Mouse (Mus musculus): ENCODE results near the gene Cutal. TPM values are rescaled to one million over a fixed set of nuclear protein-coding genes. Genes with fewer than 3 reads are reported as not detected.
A peak's percentile ranks its signal among the peaks of the same experiment; 100 is the strongest.
"Not testable (repeated sequence)": the region's sequence is repeated elsewhere in the genome, so short reads cannot be mapped to it uniquely, and the experiment has no call there.

Gene Cutal
- total RNA-seq (2021) = 1 to 10 TPM in 1 of 2 experiments, under 1 TPM in 1; 0.48 to 1.2 TPM
- long read RNA-seq = 0 reads

DNA sequence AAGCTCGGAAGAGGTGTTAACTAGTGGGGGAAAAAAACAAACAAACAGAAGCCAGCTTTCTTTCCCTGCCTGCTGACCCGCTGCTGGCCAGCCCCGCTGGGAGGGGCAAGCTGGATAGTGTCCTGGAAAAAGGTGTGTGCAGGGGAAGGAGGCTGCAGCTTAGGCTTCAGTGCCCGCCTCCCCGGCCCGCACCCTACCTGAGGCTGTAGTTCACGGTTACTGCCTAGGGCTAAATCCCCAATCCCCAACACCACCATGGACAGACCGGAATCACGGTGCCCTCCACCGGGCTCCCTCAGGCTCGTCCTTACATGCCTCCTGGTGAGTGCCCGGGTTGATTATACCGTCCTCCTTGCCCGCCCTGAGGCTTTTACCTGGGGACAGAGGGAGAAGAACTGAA, at the start of gene Cutal:
Cutal (plus strand) TSS at position 126 of the 400 bp plus-strand sequence.
- DNase-seq (ENCODE audit: low spot score in 2 of 2) = no peak

GRCm38 (mm10) chr2:34825827-34826459, 48.3 kb upstream of the Cutal start, which contains the start of gene Fbxw2:
Gene Fbxw2 (minus strand): TSS chr2:34826311.
- peak; percentile 89 to 96 for DNase-seq (ENCODE audit: low spot score in 2 of 2)

GRCm38 (mm10) chr2:34826460-34827231, 47.5 kb upstream of the Cutal start:
- DNase-seq (ENCODE audit: low spot score in 2 of 2) = no peak

DNA sequence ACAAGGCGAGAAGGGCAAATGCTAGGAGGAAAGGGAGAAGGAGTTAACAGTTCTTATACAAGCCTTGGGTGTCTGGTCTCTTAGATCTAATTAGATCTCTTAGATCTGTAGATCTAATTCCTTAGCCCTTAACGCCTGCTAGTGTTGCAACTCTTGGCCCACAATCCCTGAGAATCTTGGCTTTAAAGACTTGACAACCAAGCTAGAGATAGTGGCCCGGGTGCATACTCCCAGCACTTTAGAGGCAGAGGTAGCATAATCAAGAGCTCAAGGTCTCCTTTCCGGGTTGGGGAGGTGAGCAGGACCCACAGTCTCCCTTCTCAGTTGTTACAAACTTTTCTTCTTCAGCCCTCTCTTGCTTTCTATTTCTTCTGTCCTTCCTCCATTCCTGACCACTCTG, 46.6 kb upstream of the Cutal start:
- no peak for DNase-seq (ENCODE audit: low spot score in 2 of 2)

GRCm38 (mm10) chr2:34828026-34828425, 46.2 kb upstream of the Cutal start:
- no peak for DNase-seq (ENCODE audit: low spot score in 2 of 2)

GRCm38 (mm10) chr2:34830066-34830465, 44.1 kb upstream of the Cutal start:
- not testable (repeated sequence) for DNase-seq (ENCODE audit: low spot score in 2 of 2)

- not testable (repeated sequence) for DNase-seq (ENCODE audit: low spot score in 2 of 2)
These were observed 41.3 kb upstream of the Cutal start, which contains the start of gene Gm34653 for GRCm38 (mm10) chr2:34832766-34833457. Gene Gm34653 (plus strand): TSS chr2:34833007.

GRCm38 (mm10) chr2:34833624-34834023, 40.6 kb upstream of the Cutal start:
- no peak for DNase-seq (ENCODE audit: low spot score in 2 of 2)

DNA sequence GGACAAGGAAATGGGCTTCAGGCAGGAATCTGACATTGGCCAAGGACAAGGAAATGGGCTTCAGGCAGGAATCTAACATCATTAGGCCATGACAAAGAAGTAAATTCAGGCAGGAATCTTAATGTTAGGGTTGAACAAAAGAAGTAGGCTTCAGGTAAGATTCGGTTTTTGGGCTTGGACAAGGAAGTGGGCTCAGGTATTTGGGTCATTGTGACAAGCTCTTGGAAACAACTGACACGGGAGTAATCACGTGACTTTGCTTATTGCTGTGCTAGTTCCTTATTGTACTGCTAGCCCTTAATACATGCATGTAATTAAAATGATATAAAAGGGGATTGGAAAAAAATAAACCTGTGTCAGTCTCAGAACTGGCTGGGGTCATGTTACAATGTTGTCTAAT, 38.5 kb upstream of the Cutal start:
- DNase-seq (ENCODE audit: low spot score in 2 of 2) = no peak

DNA sequence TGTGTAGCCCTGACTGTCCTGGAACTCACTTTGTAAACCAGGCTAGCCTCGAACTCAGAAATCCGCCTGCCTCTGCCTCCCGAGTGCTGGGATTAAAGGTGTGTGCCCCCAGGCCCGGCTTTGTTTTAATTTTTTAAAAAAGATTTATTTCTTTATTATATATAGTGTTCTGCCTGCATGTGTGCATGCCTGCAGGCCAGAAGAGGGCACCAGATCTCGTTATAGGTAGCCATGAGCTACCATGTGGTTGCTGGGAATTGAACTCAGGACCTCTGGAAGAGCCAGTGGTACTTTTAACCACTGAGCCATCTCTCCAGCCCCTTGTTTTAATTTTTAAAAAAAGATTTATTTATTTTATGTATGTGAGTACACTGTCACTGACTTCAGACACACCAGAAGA, 34.1 kb upstream of the Cutal start:
- not testable (repeated sequence) for DNase-seq (ENCODE audit: low spot score in 2 of 2)

- DNase-seq (ENCODE audit: low spot score in 2 of 2) = peak; percentile 61 to 85
These were observed 32.5 kb upstream of the Cutal start for GRCm38 (mm10) chr2:34841706-34842105.

GRCm38 (mm10) chr2:34843211-34843939, 30.8 kb upstream of the Cutal start:
- DNase-seq (ENCODE audit: low spot score in 2 of 2) = peak in 1 of 2 experiments; percentile 11

DNA sequence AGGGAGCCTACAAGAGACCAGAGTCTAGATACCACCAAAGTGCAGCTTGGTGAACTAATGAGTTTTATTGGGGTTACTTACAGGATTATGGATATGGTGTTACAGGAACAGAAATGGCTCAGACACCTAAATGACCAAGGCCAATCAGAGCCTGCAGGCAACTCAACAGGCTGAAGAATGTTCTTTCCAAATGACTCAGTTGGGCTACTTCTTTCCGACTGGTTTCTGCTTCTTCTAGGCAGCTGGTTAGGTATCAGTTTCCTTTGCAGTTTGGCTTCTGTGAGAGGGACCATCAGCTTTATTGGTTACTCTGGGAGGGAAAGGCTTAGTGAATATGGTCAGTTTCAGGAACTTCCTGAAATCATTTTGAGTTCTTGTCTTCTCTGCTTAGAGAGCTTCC, 26.5 kb upstream of the Cutal start:
- no peak for DNase-seq (ENCODE audit: low spot score in 2 of 2)

- DNase-seq (ENCODE audit: low spot score in 2 of 2) = no peak
These were observed 18.9 kb upstream of the Cutal start for GRCm38 (mm10) chr2:34855265-34855664.

DNA sequence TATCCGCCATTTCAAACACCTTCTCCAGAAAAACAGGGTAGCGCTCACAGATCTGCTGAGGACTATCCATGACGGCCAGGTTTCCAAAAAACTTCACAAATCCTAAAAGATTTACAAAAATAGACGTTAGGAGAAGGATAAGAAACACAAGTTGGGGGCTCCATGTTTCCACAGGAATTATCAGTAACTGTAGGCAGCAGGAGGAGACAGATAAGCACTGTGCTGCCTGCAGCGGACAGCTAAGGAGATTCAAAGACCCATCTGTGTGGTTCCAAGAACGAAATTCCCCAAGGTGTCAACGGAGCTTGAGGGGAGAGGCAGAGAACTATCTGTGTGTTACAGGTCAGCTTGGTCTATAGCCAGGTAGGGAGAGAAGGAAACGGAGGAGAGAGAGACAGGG, 16.5 kb upstream of the Cutal start:
- no peak for DNase-seq (ENCODE audit: low spot score in 2 of 2)

DNA sequence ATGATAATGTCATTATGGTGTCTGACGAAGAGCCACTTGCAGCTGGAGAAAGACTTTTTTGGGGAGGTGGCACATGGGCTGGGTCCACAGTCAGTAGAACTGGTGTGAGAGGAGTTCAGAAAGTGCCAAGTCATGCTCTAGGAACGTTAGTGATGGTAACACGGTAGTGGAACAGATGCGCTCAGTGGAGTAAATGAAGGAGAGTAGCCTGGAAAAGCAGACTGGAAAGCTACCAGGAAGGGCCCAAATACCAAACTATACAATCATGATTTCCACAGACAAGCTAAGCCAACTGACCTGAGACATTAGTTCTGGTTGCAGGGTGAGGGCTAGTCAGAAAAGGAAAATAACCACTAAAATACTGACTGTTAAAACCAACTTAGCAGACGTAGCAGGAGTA, 4.5 kb upstream of the Cutal start:
- DNase-seq (ENCODE audit: low spot score in 2 of 2) = no peak

- peak; percentile 90 to 96 for DNase-seq (ENCODE audit: low spot score in 2 of 2)
These were observed 3.4 kb upstream of the Cutal start for GRCm38 (mm10) chr2:34870520-34871474.

DNA sequence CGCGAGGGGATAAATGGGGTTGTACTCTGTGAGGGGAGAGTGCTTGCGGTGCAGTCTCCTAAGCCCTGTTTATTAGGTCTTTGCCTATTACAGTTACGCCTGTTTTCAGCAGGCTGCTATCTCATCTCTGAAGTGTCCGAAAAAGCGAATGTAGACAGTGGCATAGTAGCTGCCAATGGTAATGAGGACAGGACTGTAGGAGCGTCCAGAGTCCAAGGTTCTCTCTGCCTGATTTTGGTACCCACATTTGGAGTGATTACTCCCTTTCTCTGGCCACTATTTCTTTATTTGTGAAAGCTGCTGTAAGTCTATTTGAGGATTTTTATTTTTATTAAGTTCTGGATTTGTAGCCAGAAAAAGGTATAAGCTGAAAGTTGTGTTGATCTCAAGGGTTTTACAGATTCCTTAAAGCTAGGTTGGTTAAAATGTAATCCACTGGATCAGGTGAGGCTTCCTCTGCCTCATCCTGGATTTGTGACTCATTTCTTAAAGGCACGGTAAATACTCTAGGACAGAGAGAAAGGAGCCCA, 685 bp downstream of the Cutal start, which contains the start of gene Psmd5:
Psmd5 (minus strand) TSS at position 153 of the 530 bp plus-strand sequence.
- DNase-seq (ENCODE audit: low spot score in 2 of 2) = no peak

GRCm38 (mm10) chr2:34880054-34880453, 5.9 kb downstream of the Cutal start:
- no peak for DNase-seq (ENCODE audit: low spot score in 2 of 2)

- no peak for DNase-seq (ENCODE audit: low spot score in 2 of 2)
These were observed 8.6 kb downstream of the Cutal start for GRCm38 (mm10) chr2:34882757-34883156.

Data from layer of hippocampus, adult 18-20 months (tissue).